In the genomic region with DNA sequence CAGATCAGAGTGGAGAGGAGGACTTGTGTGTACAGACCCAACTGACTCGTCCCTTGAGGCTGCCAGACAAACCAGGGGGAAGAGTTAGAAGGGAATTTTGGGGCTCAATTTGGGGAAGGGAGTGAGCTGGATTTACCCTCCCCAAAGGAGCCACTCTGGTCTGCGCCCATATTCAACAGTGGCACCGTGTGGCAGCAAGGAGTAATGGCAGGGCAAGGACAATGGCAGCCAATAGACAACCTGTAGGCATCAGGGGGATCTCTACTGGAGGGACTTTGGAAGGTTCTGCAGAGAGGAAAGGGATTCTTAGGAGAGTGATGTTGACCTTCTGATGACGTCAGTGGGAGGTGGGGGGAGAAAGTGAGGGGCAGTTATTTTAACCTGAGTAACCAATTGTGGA, we compare ENCODE assay signal across 9 mouse cellular contexts.
DNase-seq lines count a peak whose midpoint lies in the region; ATAC-seq and TF ChIP-seq lines count a peak whose summit lies in the region.
"Had no signal": no experiment of that assay in that cellular context is flagged by ENCODE, and none has a peak within 500 bp of the region (broad histone marks: within the 10 kb centered on the region; RNA-seq: fewer than 3 reads in every experiment).

No protein-coding gene starts in this region.

- no peaks in the 10 kb centered on the region for H3K36me3 ChIP-seq in forebrain, postnatal 0 days (ENCODE audit: insufficient read depth)
- no peaks in the 10 kb centered on the region for H3K36me3 ChIP-seq in forebrain, embryonic 11.5 days (ENCODE audit: control insufficient read depth, insufficient read depth, low read length)
- no peaks in the 10 kb centered on the region for H3K36me3 ChIP-seq in liver, adult 2 months (ENCODE audit: control insufficient read depth, insufficient read depth, low read length)
- no peaks in the 10 kb centered on the region for H3K36me3 ChIP-seq in liver, embryonic 11.5 days (ENCODE audit: control insufficient read depth, insufficient read depth, low read length)

- H3K4me1 ChIP-seq in forebrain, postnatal 0 days (ENCODE audit: insufficient read depth) = no peaks in the 10 kb centered on the region
- H3K4me1 ChIP-seq in forebrain, embryonic 11.5 days (replicated peaks; ENCODE audit: control insufficient read depth, insufficient read depth, low read length) = no peaks in the 10 kb centered on the region
- no peaks in the 10 kb centered on the region for H3K4me1 ChIP-seq in liver, adult 2 months (ENCODE audit: control insufficient read depth, insufficient read depth, low read length)
- H3K4me1 ChIP-seq in liver, embryonic 11.5 days (replicated peaks; ENCODE audit: control insufficient read depth, insufficient read depth, low read length) = no peaks in the 10 kb centered on the region

- no peak for TF ChIP-seq POLR2A in liver, adult 2 months (IDR thresholded peaks at IDR 0.05; ENCODE audit: extremely low read depth, insufficient read depth, low read length)

- DNase-seq in forebrain, postnatal 0 days = peak; percentile 31
- no peak for DNase-seq in forebrain, embryonic 11.5 days (ENCODE audit: low spot score)
- DNase-seq in liver, adult 2 months (ENCODE audit: extremely low read depth, low read depth, low spot score) = no peak
- DNase-seq in liver, embryonic 11.5 days (ENCODE audit: low spot score) = no peak
- peak; percentile 54 for DNase-seq in adrenal gland, postnatal 14 days
- DNase-seq in lung, postnatal 10 days = peak; percentile 28
- no peak for DNase-seq in ovary, adult 18-20 months (ENCODE audit: low spot score)
- DNase-seq in gastrocnemius, postnatal 4 days (ENCODE audit: low spot score in 2 of 2) = no peak
- DNase-seq: thymus, adult 2 months had no signal

- ATAC-seq in forebrain, postnatal 0 days = no peak
- ATAC-seq in forebrain, embryonic 11.5 days (replicated peaks; ENCODE audit: low FRiP score) = no peak
- no peak for ATAC-seq in liver, embryonic 11.5 days (replicated peaks; ENCODE audit: low FRiP score)

- peaks cover 4% of the 10 kb centered on the region for H3K27me3 ChIP-seq in forebrain, postnatal 0 days (ENCODE audit: insufficient read depth, low read length)
- H3K27me3 ChIP-seq in forebrain, embryonic 11.5 days (ENCODE audit: control insufficient read depth, insufficient read depth, low read length) = no peaks in the 10 kb centered on the region; the same call in 1 of the 2 replicates
- no peaks in the 10 kb centered on the region for H3K27me3 ChIP-seq in liver, adult 2 months (ENCODE audit: control insufficient read depth, insufficient read depth, low read length)
- H3K27me3 ChIP-seq in liver, embryonic 11.5 days (replicated peaks; ENCODE audit: control insufficient read depth, insufficient read depth, low read length) = no peaks in the 10 kb centered on the region

- no peaks in the 10 kb centered on the region for H3K9me3 ChIP-seq in forebrain, postnatal 0 days (ENCODE audit: low read length)
- H3K9me3 ChIP-seq in forebrain, embryonic 11.5 days (ENCODE audit: control insufficient read depth, low read length) = no peaks in the 10 kb centered on the region
- no peaks in the 10 kb centered on the region for H3K9me3 ChIP-seq in liver, embryonic 11.5 days (ENCODE audit: control insufficient read depth, low read length)

- no peak overlapping the region for H3K4me3 ChIP-seq in forebrain, postnatal 0 days (ENCODE audit: low read depth, low read length)
- H3K4me3 ChIP-seq in forebrain, embryonic 11.5 days (ENCODE audit: low read depth, low read length) = no peak overlapping the region
- H3K4me3 ChIP-seq in liver, adult 2 months (ENCODE audit: insufficient read depth, low read depth, low read length) = no peak overlapping the region
- H3K4me3 ChIP-seq in liver, embryonic 11.5 days (ENCODE audit: low read depth, low read length) = no peak overlapping the region

- H3K27ac ChIP-seq in forebrain, postnatal 0 days (ENCODE audit: low read depth, low read length) = no peak overlapping the region
- H3K27ac ChIP-seq in forebrain, embryonic 11.5 days (ENCODE audit: low read depth, low read length) = no peak overlapping the region
- H3K27ac ChIP-seq in liver, adult 2 months (replicated peaks; ENCODE audit: insufficient read depth, low read depth, low read length) = no peak overlapping the region
- H3K27ac ChIP-seq in liver, embryonic 11.5 days (ENCODE audit: low read depth, low read length) = no peak overlapping the region

- TF ChIP-seq CTCF in forebrain, postnatal 0 days (IDR thresholded peaks at IDR 0.05; ENCODE audit: low read depth) = peak; percentile 80
- peak; percentile 78 for TF ChIP-seq CTCF in liver, adult 2 months (IDR thresholded peaks at IDR 0.05; ENCODE audit: low read depth, low read length)

- H3K79me2 ChIP-seq in liver, adult 2 months (ENCODE audit: control insufficient read depth, insufficient read depth, low read length) = no peaks in the 10 kb centered on the region

- no peak overlapping the region for H3K9ac ChIP-seq in forebrain, postnatal 0 days
- no peak overlapping the region for H3K9ac ChIP-seq in forebrain, embryonic 11.5 days (ENCODE audit: low read length)
- H3K9ac ChIP-seq in liver, adult 2 months (ENCODE audit: low read depth, low read length) = no peak overlapping the region
- no peak overlapping the region for H3K9ac ChIP-seq in liver, embryonic 11.5 days (ENCODE audit: low read depth, low read length)

- H3K4me2 ChIP-seq in forebrain, postnatal 0 days (ENCODE audit: low read depth) = no peak overlapping the region
- no peak overlapping the region for H3K4me2 ChIP-seq in forebrain, embryonic 11.5 days (ENCODE audit: low read depth, low read length, severe bottlenecking)
- no peak overlapping the region for H3K4me2 ChIP-seq in liver, embryonic 11.5 days

- WGBS in forebrain, postnatal 0 days = 23% methylated on average over 4 of the region's 4 CpGs
- WGBS in forebrain, embryonic 11.5 days = 26% methylated on average over 4 of the region's 4 CpGs
- WGBS in liver, adult 2 months = 17% methylated on average over 4 of the region's 4 CpGs
- WGBS in liver, embryonic 11.5 days = 23% methylated on average over 4 of the region's 4 CpGs

Comparison
In these comparisons a context has a peak if more than half of its experiments do, and no peak if none do; other contexts are left out.
1. DNase-seq: peak in forebrain, postnatal 0 days (single experiment), adrenal gland, postnatal 14 days (single experiment) and lung, postnatal 10 days (single experiment); none in forebrain, embryonic 11.5 days (single experiment), liver, adult 2 months (single experiment), liver, embryonic 11.5 days (single experiment), ovary, adult 18-20 months (single experiment) and gastrocnemius, postnatal 4 days (0 of 2).